Mouse (Mus musculus) frontal cortex, adult (tissue): ENCODE data around the gene Llgl2.
A peak's percentile ranks its signal among the peaks of the same experiment; 100 is the strongest.

ENCODE experiments used
- ATAC-seq: cut with Nextera tagmentation; 2 replicates; pipeline ENCODE4 v1.9.2; 2017; ENCODE audit warnings: mild to moderate bottlenecking, moderate library complexity, mixed read lengths; ENCODE audit not compliant: low TSS enrichment

The Llgl2 gene

GRCm38 (mm10) chr11:115809311-115809781 lies 14.5 kb upstream of the Llgl2 start:
- no peak for ATAC-seq

GRCm38 (mm10) chr11:115810377-115810776 lies 13.5 kb upstream of the Llgl2 start:
- ATAC-seq, result no peak

GRCm38 (mm10) chr11:115811381-115812093 lies 12.3 kb upstream of the Llgl2 start:
- no peak for ATAC-seq

GRCm38 (mm10) chr11:115812095-115812494 lies 11.8 kb upstream of the Llgl2 start:
- ATAC-seq, result no peak

GRCm38 (mm10) chr11:115812533-115813420 lies 11.1 kb upstream of the Llgl2 start:
- no peak for ATAC-seq

- peak; percentile 68 for ATAC-seq
Observed at GRCm38 (mm10) chr11:115813507-115814296, 10.1 kb upstream of the Llgl2 start, which contains the start of gene Caskin2. TSS of gene Caskin2 (minus strand) at chr11:115813639.

GRCm38 (mm10) chr11:115814605-115815450 lies 9.0 kb upstream of the Llgl2 start, which contains the start of gene Tsen54:
TSS of gene Tsen54 (plus strand) at chr11:115814724.
- ATAC-seq, result peak; percentile 53

- ATAC-seq, result no peak
Observed at GRCm38 (mm10) chr11:115817331-115817730, 6.5 kb upstream of the Llgl2 start.

GRCm38 (mm10) chr11:115819915-115820623 lies 3.8 kb upstream of the Llgl2 start:
- ATAC-seq, result no peak

- peak; percentile 44; the same call in 1 of the 2 replicates for ATAC-seq
Observed at GRCm38 (mm10) chr11:115821001-115821400, 2.8 kb upstream of the Llgl2 start.

- ATAC-seq, result no peak
Observed at GRCm38 (mm10) chr11:115824813-115825212, 964 bp downstream of the Llgl2 start.

GRCm38 (mm10) chr11:115826487-115826886 lies 2.6 kb downstream of the Llgl2 start:
- no peak for ATAC-seq

- no peak for ATAC-seq
Observed at GRCm38 (mm10) chr11:115827624-115828023, 3.8 kb downstream of the Llgl2 start.

GRCm38 (mm10) chr11:115829036-115829435 lies 5.2 kb downstream of the Llgl2 start:
- no peak for ATAC-seq

- no peak for ATAC-seq
Observed at GRCm38 (mm10) chr11:115830550-115831325, 6.9 kb downstream of the Llgl2 start.

GRCm38 (mm10) chr11:115831518-115831917 lies 7.7 kb downstream of the Llgl2 start:
- no peak for ATAC-seq

GRCm38 (mm10) chr11:115832064-115832463 lies 8.2 kb downstream of the Llgl2 start:
- ATAC-seq, result no peak

- no peak for ATAC-seq
Observed at GRCm38 (mm10) chr11:115832523-115832922, 8.7 kb downstream of the Llgl2 start.

GRCm38 (mm10) chr11:115833021-115833513 lies 9.2 kb downstream of the Llgl2 start:
- ATAC-seq, result no peak
